Mouse (Mus musculus): ENCODE measurements around the gene Osbp. TPM values are rescaled to one million over a fixed set of nuclear protein-coding genes. Genes with fewer than 3 reads are reported as not detected.
"Not testable (repeated sequence)": the region's sequence is repeated elsewhere in the genome, so short reads cannot be mapped to it uniquely, and the experiment has no call there.

The Osbp gene
- total RNA-seq (2021), result 100 to 1,000 TPM; 102 to 106 TPM

- intact Hi-C loops (cut with DNase I), result loop anchor here (2.0 kb wide), 1 partner anchor 52 kb away; the partner anchor contains the start of gene Patl1
- peak; percentile 97 to 99 for DNase-seq
Measured at GRCm38 (mm10) chr19:11965023-11965942, at the start of gene Osbp. TSS of gene Osbp (plus strand) at chr19:11965941.

- intact Hi-C loops (cut with DNase I), result no loop called here
- no peak for DNase-seq
Measured at GRCm38 (mm10) chr19:11922068-11922467, 43.7 kb upstream of the Osbp start.

- DNase-seq; intact Hi-C loops (cut with DNase I): not testable (repeated sequence)
Measured at GRCm38 (mm10) chr19:11922515-11922914, 43.2 kb upstream of the Osbp start.

- no peak for DNase-seq
- intact Hi-C loops (cut with DNase I), result no loop called here
Measured at GRCm38 (mm10) chr19:11926380-11926779, 39.4 kb upstream of the Osbp start.

- intact Hi-C loops (cut with DNase I), result no loop called here
- no peak for DNase-seq
Measured at GRCm38 (mm10) chr19:11928025-11928748, 37.6 kb upstream of the Osbp start.

GRCm38 (mm10) chr19:11946460-11946859, 19.3 kb upstream of the Osbp start:
- intact Hi-C loops (cut with DNase I), result not testable (repeated sequence)

GRCm38 (mm10) chr19:11949878-11950277, 15.9 kb upstream of the Osbp start:
- DNase-seq, result no peak
- intact Hi-C loops (cut with DNase I), result no loop called here

More at GRCm38 (mm10) chr19:11946460-11946859, 19.3 kb upstream of the Osbp start:
- DNase-seq, result not testable (repeated sequence)

GRCm38 (mm10) chr19:11950747-11951146, 15.0 kb upstream of the Osbp start:
- intact Hi-C loops (cut with DNase I), result no loop called here
- no peak for DNase-seq

- intact Hi-C loops (cut with DNase I), result no loop called here
- DNase-seq, result no peak
Measured at GRCm38 (mm10) chr19:11954206-11954605, 11.5 kb upstream of the Osbp start.

- intact Hi-C loops (cut with DNase I), result no loop called here
- no peak for DNase-seq
Measured at GRCm38 (mm10) chr19:11956636-11957035, 9.1 kb upstream of the Osbp start.

- DNase-seq, result no peak
- intact Hi-C loops (cut with DNase I), result no loop called here
Measured at GRCm38 (mm10) chr19:11957396-11957795, 8.3 kb upstream of the Osbp start.

GRCm38 (mm10) chr19:11957846-11958245, 7.9 kb upstream of the Osbp start:
- no peak for DNase-seq
- intact Hi-C loops (cut with DNase I), result no loop called here

GRCm38 (mm10) chr19:11964266-11964665, 1.5 kb upstream of the Osbp start:
- no peak for DNase-seq
- intact Hi-C loops (cut with DNase I), result loop anchor here (2.0 kb wide), 1 partner anchor 51 kb away; the partner anchor contains the start of gene Patl1

GRCm38 (mm10) chr19:11966201-11966636, 478 bp downstream of the Osbp start:
- intact Hi-C loops (cut with DNase I), result no loop called here

GRCm38 (mm10) chr19:11969155-11970050, 3.7 kb downstream of the Osbp start:
- peak in 1 of 2 experiments; percentile 46 for DNase-seq
- intact Hi-C loops (cut with DNase I), result loop anchor here (2.0 kb wide), 1 partner anchor 35 kb away; no protein-coding TSS in a partner anchor

More at GRCm38 (mm10) chr19:11966201-11966636, 478 bp downstream of the Osbp start:
- peak; percentile 29 to 42 for DNase-seq

GRCm38 (mm10) chr19:11973511-11974222, 7.9 kb downstream of the Osbp start:
- DNase-seq, result no peak

GRCm38 (mm10) chr19:11974223-11974540, 8.4 kb downstream of the Osbp start:
- intact Hi-C loops (cut with DNase I), result no loop called here
- DNase-seq, result no peak

More at GRCm38 (mm10) chr19:11973511-11974222, 7.9 kb downstream of the Osbp start:
- intact Hi-C loops (cut with DNase I), result no loop called here

GRCm38 (mm10) chr19:11975683-11976082, 9.9 kb downstream of the Osbp start:
- intact Hi-C loops (cut with DNase I), result no loop called here
- no peak for DNase-seq

- peak; percentile 20 to 30 for DNase-seq
- intact Hi-C loops (cut with DNase I), result no loop called here
Measured at GRCm38 (mm10) chr19:11977363-11977762, 11.6 kb downstream of the Osbp start.

GRCm38 (mm10) chr19:11980471-11980870, 14.7 kb downstream of the Osbp start:
- intact Hi-C loops (cut with DNase I), result no loop called here
- no peak for DNase-seq
